Mouse (Mus musculus): Measurements from ENCODE around the gene Zfp81. TPM values are rescaled to one million over a fixed set of nuclear protein-coding genes. Genes with fewer than 3 reads are reported as not detected.
"Not testable (repeated sequence)": the region's sequence is repeated elsewhere in the genome, so short reads cannot be mapped to it uniquely, and the experiment has no call there.

Zfp81 gene
- 12.6 and 13.7 TPM in 2 replicates for polyA plus RNA-seq (2016; fragmentation: Nextera tagmentation; extraction: Ambion mirVana)

- peak within 1 kb of the TSS; percentile 85 for H3K9ac ChIP-seq
- H3K27ac ChIP-seq, result peak within 1 kb of the TSS; percentile 88
- peak; percentile 100 for ATAC-seq (ENCODE audit: low FRiP score)
- H3K4me3 ChIP-seq, result peak within 1 kb of the TSS; percentile 88
- peak within 1 kb of the TSS; percentile 78 for H3K4me2 ChIP-seq (replicated peaks)
- H3K27me3 ChIP-seq, result no peaks in the 10 kb centered on the region
- peaks cover 7% of the 10 kb centered on the region for H3K4me1 ChIP-seq
- no peaks in the 10 kb centered on the region for H3K36me3 ChIP-seq
- 4% methylated on average over 46 of the region's 47 CpGs for WGBS
- H3K9me3 ChIP-seq (replicated peaks), result no peaks in the 10 kb centered on the region
Observed at GRCm38 (mm10) chr17:33358411-33359384, at the start of gene Zfp81. Zfp81 (minus strand) TSS chr17:33358878.

GRCm38 (mm10) chr17:33394182-33395034 lies 35.7 kb upstream of the Zfp81 start, which contains the start of gene Zfp101:
Zfp101 (minus strand) TSS chr17:33394641.
- Histone ChIP-seq H3K36me3 (no peaks in the 10 kb centered on the region), H3K4me1 (peaks cover 13% of the 10 kb centered on the region), H3K4me2 (replicated peaks) (peak within 1 kb of the TSS; percentile 73), H3K9me3 (replicated peaks) (no peaks in the 10 kb centered on the region), H3K27me3 (no peaks in the 10 kb centered on the region), H3K27ac (peak within 1 kb of the TSS; percentile 67), H3K9ac (peak within 1 kb of the TSS; percentile 76), H3K4me3 (peak within 1 kb of the TSS; percentile 92)
- ATAC-seq (ENCODE audit: low FRiP score), result peak; percentile 98
- under 1% methylated on average over 44 of the region's 44 CpGs for WGBS

- ATAC-seq (ENCODE audit: low FRiP score), result no peak
- H3K36me3 ChIP-seq, result no peaks in the 10 kb centered on the region
- H3K4me1 ChIP-seq, result peaks cover 13% of the 10 kb centered on the region
- WGBS, result 98% methylated on average over 5 of the region's 5 CpGs
- H3K4me3 ChIP-seq, result no peak overlapping the region
- H3K4me2 ChIP-seq (replicated peaks), result no peak overlapping the region
- H3K9me3 ChIP-seq (replicated peaks), result no peaks in the 10 kb centered on the region
- H3K27ac ChIP-seq, result no peak overlapping the region
- H3K27me3 ChIP-seq, result no peaks in the 10 kb centered on the region
- no peak overlapping the region for H3K9ac ChIP-seq
Observed at GRCm38 (mm10) chr17:33392271-33392670, 33.6 kb upstream of the Zfp81 start.

GRCm38 (mm10) chr17:33385705-33386104 lies 27.0 kb upstream of the Zfp81 start:
- Histone ChIP-seq H3K4me1 (no peaks in the 10 kb centered on the region), H3K27me3 (no peaks in the 10 kb centered on the region), H3K4me2 (replicated peaks) (no peak overlapping the region), H3K9ac (no peak overlapping the region), H3K36me3 (peaks cover 49% of the 10 kb centered on the region), H3K4me3 (no peak overlapping the region), H3K27ac (no peak overlapping the region), H3K9me3 (replicated peaks) (no peaks in the 10 kb centered on the region)
- ATAC-seq (ENCODE audit: low FRiP score), result no peak

GRCm38 (mm10) chr17:33372795-33373194 lies 14.1 kb upstream of the Zfp81 start:
- no peaks in the 10 kb centered on the region for H3K4me1 ChIP-seq
- WGBS, result 92% methylated on average over 3 of the region's 3 CpGs
- no peak for ATAC-seq (ENCODE audit: low FRiP score)

GRCm38 (mm10) chr17:33352981-33353380 lies 5.7 kb downstream of the Zfp81 start:
- Histone ChIP-seq H3K9me3 (replicated peaks) (peaks cover 17% of the 10 kb centered on the region; the same call in 1 of the 2 replicates), H3K27me3 (no peaks in the 10 kb centered on the region), H3K4me1 (peaks cover 5% of the 10 kb centered on the region), H3K27ac (no peak overlapping the region), H3K4me3 (no peak overlapping the region), H3K36me3 (no peaks in the 10 kb centered on the region), H3K9ac (no peak overlapping the region), H3K4me2 (replicated peaks) (no peak overlapping the region)
- ATAC-seq (ENCODE audit: low FRiP score), result no peak
- WGBS, result 100% methylated on average over 1 of the region's 1 CpGs

More at GRCm38 (mm10) chr17:33372795-33373194, 14.1 kb upstream of the Zfp81 start:
- H3K27ac ChIP-seq, result no peak overlapping the region
- no peak overlapping the region for H3K4me3 ChIP-seq
- H3K4me2 ChIP-seq (replicated peaks), result no peak overlapping the region
- no peak overlapping the region for H3K9ac ChIP-seq
- no peaks in the 10 kb centered on the region for H3K27me3 ChIP-seq
- no peaks in the 10 kb centered on the region for H3K9me3 ChIP-seq (replicated peaks)
- H3K36me3 ChIP-seq, result peaks cover 3% of the 10 kb centered on the region; the same call in 1 of the 2 replicates

GRCm38 (mm10) chr17:33289876-33290149 lies 68.9 kb downstream of the Zfp81 start:
- not testable (repeated sequence) for H3K27ac ChIP-seq; H3K4me1 ChIP-seq; H3K9ac ChIP-seq; H3K27me3 ChIP-seq; H3K36me3 ChIP-seq; H3K9me3 ChIP-seq (replicated peaks); H3K4me3 ChIP-seq; ATAC-seq (ENCODE audit: low FRiP score)
- H3K4me2 ChIP-seq (replicated peaks), result peak overlapping the region; percentile 36; the same call in 1 of the 2 replicates
- WGBS, result no CpG with 5 or more reads among the region's 9 CpGs

- ATAC-seq (ENCODE audit: low FRiP score), result peak; percentile 100
- not testable (repeated sequence) for H3K9me3 ChIP-seq (replicated peaks); H3K27me3 ChIP-seq; H3K27ac ChIP-seq; H3K36me3 ChIP-seq; H3K4me3 ChIP-seq; H3K9ac ChIP-seq; H3K4me1 ChIP-seq
- no CpG with 5 or more reads among the region's 25 CpGs for WGBS
- H3K4me2 ChIP-seq (replicated peaks), result peak within 1 kb of the TSS; percentile 36; the same call in 1 of the 2 replicates
Observed at GRCm38 (mm10) chr17:33289039-33289875, 69.4 kb downstream of the Zfp81 start, which contains the start of gene Zfp955b. Zfp955b (plus strand) TSS chr17:33289544.

Other genes starting within 250 kb of the Zfp81 start
- 0.18 TPM in 1 of 2 replicates, not detected in the other for gene Morc2b, start 219.2 kb downstream of the Zfp81 start, polyA plus RNA-seq (2016; fragmentation: Nextera tagmentation; extraction: Ambion mirVana)
- not detected in 2 replicates for gene Olfr55, start 190.4 kb downstream of the Zfp81 start, polyA plus RNA-seq (2016; fragmentation: Nextera tagmentation; extraction: Ambion mirVana)
- gene Olfr239, start 167.6 kb downstream of the Zfp81 start, polyA plus RNA-seq (2016; fragmentation: Nextera tagmentation; extraction: Ambion mirVana), result 0.05 TPM in 1 of 2 replicates, not detected in the other
- gene Olfr1564, start 137.2 kb downstream of the Zfp81 start, polyA plus RNA-seq (2016; fragmentation: Nextera tagmentation; extraction: Ambion mirVana), result not detected in 2 replicates
- gene Zfp955a, start 103.7 kb downstream of the Zfp81 start, polyA plus RNA-seq (2016; fragmentation: Nextera tagmentation; extraction: Ambion mirVana), result 20.4 and 21.8 TPM in 2 replicates
- 0.03 TPM in 1 of 2 replicates, not detected in the other for gene Olfr63, start 94.2 kb downstream of the Zfp81 start, polyA plus RNA-seq (2016; fragmentation: Nextera tagmentation; extraction: Ambion mirVana)
- gene Zfp955b, start 69.3 kb downstream of the Zfp81 start, polyA plus RNA-seq (2016; fragmentation: Nextera tagmentation; extraction: Ambion mirVana), result 14.3 and 15.6 TPM in 2 replicates
- 19.4 and 22.4 TPM in 2 replicates for gene Zfp101, start 35.8 kb upstream of the Zfp81 start, polyA plus RNA-seq (2016; fragmentation: Nextera tagmentation; extraction: Ambion mirVana)
- not detected in 2 replicates for gene Actl9, start 74.0 kb upstream of the Zfp81 start, polyA plus RNA-seq (2016; fragmentation: Nextera tagmentation; extraction: Ambion mirVana)
- 67.1 and 73.8 TPM in 2 replicates for gene Adamts10, start 165.3 kb upstream of the Zfp81 start, polyA plus RNA-seq (2016; fragmentation: Nextera tagmentation; extraction: Ambion mirVana)
- 2.1 and 2.6 TPM in 2 replicates for gene Myo1f, start 196.8 kb upstream of the Zfp81 start, polyA plus RNA-seq (2016; fragmentation: Nextera tagmentation; extraction: Ambion mirVana)